Mouse (Mus musculus): ENCODE results near the gene A530084C06Rik. TPM values are rescaled to one million over a fixed set of nuclear protein-coding genes. Genes with fewer than 3 reads are reported as not detected.
A peak's percentile ranks its signal among the peaks of the same experiment; 100 is the strongest.

Gene A530084C06Rik
- polyA plus RNA-seq (2012; rRNA removed) = 0.13 and 0.19 TPM in 2 replicates

GRCm38 (mm10) chr13:31558521-31559418, at the start of gene A530084C06Rik:
Gene A530084C06Rik (minus strand): TSS chr13:31559333.
- H3K27me3 ChIP-seq (ENCODE audit: control insufficient read depth, insufficient read depth, low read length) = peaks cover 10% of the 10 kb centered on the region; the same call in 1 of the 2 replicates
- H3K4me3 ChIP-seq (ENCODE audit: control insufficient read depth, insufficient read depth, low read length) = peak within 1 kb of the TSS; percentile 28

GRCm38 (mm10) chr13:31603964-31604363, 44.8 kb upstream of the A530084C06Rik start:
- no peaks in the 10 kb centered on the region for H3K27me3 ChIP-seq (ENCODE audit: control insufficient read depth, insufficient read depth, low read length)
- no peaks in the 10 kb centered on the region for H3K36me3 ChIP-seq (ENCODE audit: control insufficient read depth, insufficient read depth, low read length)
- DNase-seq = no peak
- no peaks in the 10 kb centered on the region for H3K4me1 ChIP-seq (replicated peaks; ENCODE audit: control insufficient read depth, insufficient read depth, low read length)
- no peak overlapping the region for H3K4me3 ChIP-seq (ENCODE audit: control insufficient read depth, insufficient read depth, low read length)
- TF ChIP-seq CTCF (IDR thresholded peaks at IDR 0.05; ENCODE audit: borderline replicate concordance, control insufficient read depth, extremely low read depth, insufficient read depth, low read length, poor library complexity) (no peak), POLR2A (IDR thresholded peaks at IDR 0.05; ENCODE audit: control insufficient read depth, extremely low read depth, insufficient read depth, low read length, poor library complexity) (no peak)
- whole genome bisulfite sequencing = 94% methylated on average over 6 of the region's 6 CpGs
- no peak overlapping the region for H3K27ac ChIP-seq (ENCODE audit: control insufficient read depth, insufficient read depth, low read length)

More at GRCm38 (mm10) chr13:31558521-31559418, at the start of gene A530084C06Rik:
- no peak within 1 kb of the TSS for H3K27ac ChIP-seq (ENCODE audit: control insufficient read depth, insufficient read depth, low read length)
- no peaks in the 10 kb centered on the region for H3K36me3 ChIP-seq (ENCODE audit: control insufficient read depth, insufficient read depth, low read length)
- TF ChIP-seq POLR2A (IDR thresholded peaks at IDR 0.05; ENCODE audit: control insufficient read depth, extremely low read depth, insufficient read depth, low read length, poor library complexity) = no peak
- TF ChIP-seq CTCF (IDR thresholded peaks at IDR 0.05; ENCODE audit: borderline replicate concordance, control insufficient read depth, extremely low read depth, insufficient read depth, low read length, poor library complexity) = no peak
- no peak for DNase-seq
- peaks cover 9% of the 10 kb centered on the region; the same call in 1 of the 2 replicates for H3K4me1 ChIP-seq (replicated peaks; ENCODE audit: control insufficient read depth, insufficient read depth, low read length)
- WGBS = 2% methylated on average over 86 of the region's 88 CpGs

GRCm38 (mm10) chr13:31599576-31599975, 40.4 kb upstream of the A530084C06Rik start:
- no peaks in the 10 kb centered on the region for H3K27me3 ChIP-seq (ENCODE audit: control insufficient read depth, insufficient read depth, low read length)
- no peak for DNase-seq
- 93% methylated on average over 5 of the region's 5 CpGs for WGBS

GRCm38 (mm10) chr13:31587341-31587740, 28.2 kb upstream of the A530084C06Rik start:
- no peaks in the 10 kb centered on the region for H3K27me3 ChIP-seq (ENCODE audit: control insufficient read depth, insufficient read depth, low read length)
- no peaks in the 10 kb centered on the region for H3K4me1 ChIP-seq (replicated peaks; ENCODE audit: control insufficient read depth, insufficient read depth, low read length)

More at GRCm38 (mm10) chr13:31599576-31599975, 40.4 kb upstream of the A530084C06Rik start:
- H3K36me3 ChIP-seq (ENCODE audit: control insufficient read depth, insufficient read depth, low read length) = no peaks in the 10 kb centered on the region
- H3K4me1 ChIP-seq (replicated peaks; ENCODE audit: control insufficient read depth, insufficient read depth, low read length) = no peaks in the 10 kb centered on the region
- H3K27ac ChIP-seq (ENCODE audit: control insufficient read depth, insufficient read depth, low read length) = no peak overlapping the region
- TF ChIP-seq POLR2A (IDR thresholded peaks at IDR 0.05; ENCODE audit: control insufficient read depth, extremely low read depth, insufficient read depth, low read length, poor library complexity) (no peak), CTCF (IDR thresholded peaks at IDR 0.05; ENCODE audit: borderline replicate concordance, control insufficient read depth, extremely low read depth, insufficient read depth, low read length, poor library complexity) (no peak)
- no peak overlapping the region for H3K4me3 ChIP-seq (ENCODE audit: control insufficient read depth, insufficient read depth, low read length)

GRCm38 (mm10) chr13:31579866-31580265, 20.7 kb upstream of the A530084C06Rik start:
- no peak for DNase-seq
- TF ChIP-seq POLR2A (IDR thresholded peaks at IDR 0.05; ENCODE audit: control insufficient read depth, extremely low read depth, insufficient read depth, low read length, poor library complexity) (no peak), CTCF (IDR thresholded peaks at IDR 0.05; ENCODE audit: borderline replicate concordance, control insufficient read depth, extremely low read depth, insufficient read depth, low read length, poor library complexity) (no peak)
- Histone ChIP-seq H3K4me1 (replicated peaks; ENCODE audit: control insufficient read depth, insufficient read depth, low read length) (no peaks in the 10 kb centered on the region), H3K4me3 (ENCODE audit: control insufficient read depth, insufficient read depth, low read length) (no peak overlapping the region), H3K36me3 (ENCODE audit: control insufficient read depth, insufficient read depth, low read length) (no peaks in the 10 kb centered on the region), H3K27me3 (ENCODE audit: control insufficient read depth, insufficient read depth, low read length) (no peaks in the 10 kb centered on the region), H3K27ac (ENCODE audit: control insufficient read depth, insufficient read depth, low read length) (no peak overlapping the region)
- 65% methylated on average over 9 of the region's 9 CpGs for WGBS

More at GRCm38 (mm10) chr13:31587341-31587740, 28.2 kb upstream of the A530084C06Rik start:
- Histone ChIP-seq H3K36me3 (ENCODE audit: control insufficient read depth, insufficient read depth, low read length) (no peaks in the 10 kb centered on the region), H3K27ac (ENCODE audit: control insufficient read depth, insufficient read depth, low read length) (no peak overlapping the region), H3K4me3 (ENCODE audit: control insufficient read depth, insufficient read depth, low read length) (no peak overlapping the region)
- TF ChIP-seq CTCF (IDR thresholded peaks at IDR 0.05; ENCODE audit: borderline replicate concordance, control insufficient read depth, extremely low read depth, insufficient read depth, low read length, poor library complexity) (no peak), POLR2A (IDR thresholded peaks at IDR 0.05; ENCODE audit: control insufficient read depth, extremely low read depth, insufficient read depth, low read length, poor library complexity) (no peak)
- 83% methylated on average over 5 of the region's 5 CpGs for WGBS
- no peak for DNase-seq

- H3K27me3 ChIP-seq (ENCODE audit: control insufficient read depth, insufficient read depth, low read length) = no peaks in the 10 kb centered on the region
- no peaks in the 10 kb centered on the region for H3K36me3 ChIP-seq (ENCODE audit: control insufficient read depth, insufficient read depth, low read length)
- TF ChIP-seq CTCF (IDR thresholded peaks at IDR 0.05; ENCODE audit: borderline replicate concordance, control insufficient read depth, extremely low read depth, insufficient read depth, low read length, poor library complexity) = no peak
- WGBS = 88% methylated on average over 10 of the region's 10 CpGs
- DNase-seq = no peak
- no peak overlapping the region for H3K27ac ChIP-seq (ENCODE audit: control insufficient read depth, insufficient read depth, low read length)
- no peaks in the 10 kb centered on the region for H3K4me1 ChIP-seq (replicated peaks; ENCODE audit: control insufficient read depth, insufficient read depth, low read length)
- no peak overlapping the region for H3K4me3 ChIP-seq (ENCODE audit: control insufficient read depth, insufficient read depth, low read length)
Measured at GRCm38 (mm10) chr13:31578389-31578788, 19.3 kb upstream of the A530084C06Rik start.
